Mouse (Mus musculus) heart, postnatal 0 days (tissue): Measurements from ENCODE around the gene Ccdc65. TPM values are rescaled to one million over a fixed set of nuclear protein-coding genes. Genes with fewer than 3 reads are reported as not detected.
A peak's percentile ranks its signal among the peaks of the same experiment; 100 is the strongest.

ENCODE experiments used
- ATAC-seq: fragments of 200-750 bp; cut with Nextera tagmentation; 2 replicates; pipeline ENCODE4 v1.8.0; 2017; ENCODE audit warnings: low read depth, moderate number of reproducible peaks, moderate library complexity; ENCODE audit not compliant: insufficient read depth
- DNase-seq: peaks from one replicate; pipeline ENCODE4 v3.0.0-alpha.2; 2016; ENCODE audit warnings: low spot score
- H3K27ac ChIP-seq: fragments of 300-500 bp; sonication (generic); 2 replicates; pipeline ENCODE4 v1.5.1; 2014; ENCODE audit warnings: low read depth, mild to moderate bottlenecking
- H3K27me3 ChIP-seq: fragments of 300-500 bp; sonication (generic); 2 replicates; pipeline ENCODE4 v1.6.1; 2014; ENCODE audit warnings: low read length, mixed read lengths; ENCODE audit not compliant: control insufficient read depth, insufficient read depth
- H3K36me3 ChIP-seq: fragments of 300-500 bp; sonication (generic); replicated peaks from 2 replicates; pipeline ENCODE4 v1.6.1; 2014; ENCODE audit warnings: low read length, mixed read lengths; ENCODE audit not compliant: control insufficient read depth, insufficient read depth
- H3K4me1 ChIP-seq: fragments of 300-500 bp; sonication (generic); 2 replicates; pipeline ENCODE4 v1.6.1; 2014; ENCODE audit warnings: antibody characterized with exemption; ENCODE audit not compliant: control insufficient read depth, insufficient read depth
- H3K4me2 ChIP-seq: fragments of 300-500 bp; sonication (generic); 2 replicates; pipeline ENCODE4 v1.6.1; 2014; ENCODE audit warnings: low read depth, mild to moderate bottlenecking, low read length, moderate library complexity
- H3K4me3 ChIP-seq: fragments of 300-500 bp; sonication (generic); 2 replicates; pipeline ENCODE4 v1.5.1; 2014; ENCODE audit warnings: low read depth, low read length
- H3K9ac ChIP-seq: fragments of 300-500 bp; sonication (generic); replicated peaks from 2 replicates; pipeline ENCODE4 v1.6.1; 2014; ENCODE audit warnings: low read depth, low read length, mixed read lengths
- H3K9me3 ChIP-seq: fragments of 300-500 bp; sonication (generic); replicated peaks from 2 replicates; pipeline ENCODE4 v1.6.1; 2016; ENCODE audit warnings: low read length; ENCODE audit not compliant: control insufficient read depth
- CTCF ChIP-seq: IDR thresholded peaks from 2 replicates; pipeline ENCODE4 v1.5.1; 2016; ENCODE audit warnings: antibody characterized with exemption, control low read depth, low read depth
- EP300 ChIP-seq: IDR thresholded peaks from 2 replicates; pipeline ENCODE4 v1.6.1; 2016; ENCODE audit warnings: antibody characterized with exemption, low read depth
- WGBS: fragments of 180-500 bp; shearing (Covaris S2); extraction: QIAGEN DNeasy Blood & Tissue Kit; methylation state at CpG from one replicate; pipeline ENCODE4 v1.1.7; 2014; 5-methylcytosine and 5-hydroxymethylcytosine counted together
- polyA plus RNA-seq: library from polyadenylated mRNA; unstranded; fragments of >200 nt; fragmentation: Nextera tagmentation; extraction: Ambion mirVana; gene quantifications from 2 replicates; pipeline ENCODE4 v1.2.1, GENCODE M21; 2015
- total RNA-seq: library from RNA; depleted of rRNA; stranded (reverse); fragments of >200 nt; gene quantifications from 2 replicates; pipeline ENCODE4 v1.2.3, GENCODE M21; 2014; ENCODE audit warnings: low replicate concordance

Ccdc65 gene
- total and polyA plus RNA-seq, 2 experiments from 2014 or later, result 0.25 TPM; not detected in 1

DNA sequence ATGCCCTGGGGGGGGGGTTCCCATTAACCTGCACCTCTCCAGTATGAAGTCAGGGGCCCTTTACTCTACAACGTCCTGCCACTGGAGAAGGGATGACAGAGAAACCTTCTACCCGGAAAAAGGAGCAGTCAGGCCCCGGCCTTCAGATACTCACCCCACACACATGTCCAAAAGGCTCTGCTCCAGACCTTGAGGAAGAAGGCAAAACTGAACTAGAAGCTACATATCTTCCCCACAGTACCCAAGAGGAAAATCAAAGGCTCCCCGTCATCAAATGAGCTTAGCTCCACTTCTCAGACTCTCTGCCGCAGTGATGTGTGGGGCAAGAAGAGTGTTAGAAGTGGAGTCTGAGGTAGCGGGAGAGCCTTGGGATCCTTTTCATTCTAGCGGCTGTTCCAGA is 18.7 kb downstream of the Ccdc65 start:
- H3K4me3 ChIP-seq, result 0 out of 2 replicates have a peak overlapping the region, but pooled peaks have one; percentile 61
- H3K27me3 ChIP-seq, result no peaks in the 10 kb centered on the region
- H3K9ac ChIP-seq, result no peak overlapping the region
- no peaks in the 10 kb centered on the region for H3K9me3 ChIP-seq
- no peak overlapping the region for H3K27ac ChIP-seq
- 48% methylated on average over 7 of the region's 7 CpGs for WGBS
- peaks cover 9% of the 10 kb centered on the region for H3K4me1 ChIP-seq
- no peak for ATAC-seq
- peak overlapping the region; percentile 97 for H3K4me2 ChIP-seq
- TF ChIP-seq EP300 (no peak), CTCF (no peak)
- no peaks in the 10 kb centered on the region for H3K36me3 ChIP-seq
- no peak for DNase-seq

DNA sequence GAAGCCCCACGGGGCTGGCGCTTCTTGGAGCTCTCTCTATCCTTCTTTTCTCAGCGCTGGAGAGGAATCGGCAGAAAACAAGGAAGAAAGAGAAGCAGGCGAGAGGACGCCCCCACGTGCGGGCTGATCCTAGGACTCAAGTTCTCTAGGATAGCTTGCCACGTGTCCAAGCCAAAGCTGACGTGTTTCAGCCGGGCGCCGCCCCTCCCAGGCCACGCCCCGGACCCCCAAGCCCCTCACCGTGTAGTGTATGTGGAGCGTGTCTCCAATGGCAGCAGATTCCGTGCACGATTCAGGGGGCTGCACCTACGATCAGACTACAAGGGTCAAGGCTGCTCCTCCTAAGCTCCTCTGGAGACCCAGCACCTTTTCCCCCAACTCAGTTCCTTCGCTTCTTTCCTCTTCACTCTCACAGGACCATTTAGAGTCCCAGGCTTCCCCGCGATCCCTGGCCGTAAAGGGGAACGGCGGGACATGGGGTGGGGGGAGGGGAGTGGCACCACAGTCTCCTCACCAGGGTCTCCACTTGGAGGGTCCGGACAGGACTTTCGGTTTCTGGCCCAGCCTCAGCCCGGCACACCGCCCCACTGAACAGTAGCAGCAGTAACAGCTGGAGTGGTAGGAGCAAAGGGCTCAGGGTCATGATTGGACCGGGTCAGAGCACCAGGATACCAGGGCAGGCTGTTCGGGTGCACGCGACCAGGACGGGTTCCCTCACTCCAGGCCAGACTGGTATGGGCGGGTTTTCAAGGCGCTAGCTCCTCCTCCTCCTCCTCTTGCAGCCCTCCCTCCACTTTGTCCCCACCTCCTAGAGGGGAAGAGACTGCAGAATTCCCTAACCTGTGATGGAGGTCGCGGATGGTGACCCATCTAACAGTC is 19.7 kb downstream of the Ccdc65 start, which contains the start of gene Fkbp11:
Fkbp11 (minus strand) TSS at position 756 of the 879 bp plus-strand sequence.
- no peak within 1 kb of the TSS for H3K27ac ChIP-seq
- 1% methylated on average over 39 of the region's 39 CpGs for WGBS
- no peaks in the 10 kb centered on the region for H3K36me3 ChIP-seq
- H3K9me3 ChIP-seq, result no peaks in the 10 kb centered on the region
- peaks cover 9% of the 10 kb centered on the region for H3K4me1 ChIP-seq
- DNase-seq (peak; percentile 78), ATAC-seq (peak; percentile 84)
- peak within 1 kb of the TSS; percentile 61 for H3K4me3 ChIP-seq
- peak within 1 kb of the TSS; percentile 97 for H3K4me2 ChIP-seq
- H3K27me3 ChIP-seq, result no peaks in the 10 kb centered on the region
- TF ChIP-seq EP300 (no peak), CTCF (no peak)
- peak within 1 kb of the TSS; percentile 64 for H3K9ac ChIP-seq

DNA sequence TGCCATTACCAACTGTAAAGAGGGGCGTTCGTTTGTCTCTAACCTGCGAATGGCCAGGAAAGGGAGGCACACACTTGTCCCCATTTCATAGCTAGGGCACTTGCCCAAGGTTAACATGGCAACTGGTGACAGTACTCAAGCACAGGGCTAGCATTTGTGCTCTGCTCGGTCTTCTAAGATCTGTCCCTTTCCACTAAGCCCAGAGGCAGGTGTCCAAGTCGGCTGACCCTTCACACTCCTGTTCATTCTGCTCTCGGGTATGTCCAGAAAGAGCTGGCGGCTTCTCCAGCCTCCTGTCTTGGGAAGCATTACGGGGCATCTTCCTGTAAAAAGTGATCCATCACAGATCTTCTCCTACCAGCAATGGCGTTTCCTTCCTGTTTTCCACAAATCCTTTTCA is 20.4 kb downstream of the Ccdc65 start:
- H3K9ac ChIP-seq, result no peak overlapping the region
- H3K27me3 ChIP-seq, result no peaks in the 10 kb centered on the region
- no peaks in the 10 kb centered on the region for H3K36me3 ChIP-seq
- TF ChIP-seq CTCF (no peak), EP300 (no peak)
- 35% methylated on average over 9 of the region's 9 CpGs for WGBS
- peak overlapping the region; percentile 61 for H3K4me3 ChIP-seq
- peaks cover 9% of the 10 kb centered on the region for H3K4me1 ChIP-seq
- no peak for ATAC-seq
- no peaks in the 10 kb centered on the region for H3K9me3 ChIP-seq
- DNase-seq, result no peak
- no peak overlapping the region for H3K27ac ChIP-seq
- peak overlapping the region; percentile 97 for H3K4me2 ChIP-seq

DNA sequence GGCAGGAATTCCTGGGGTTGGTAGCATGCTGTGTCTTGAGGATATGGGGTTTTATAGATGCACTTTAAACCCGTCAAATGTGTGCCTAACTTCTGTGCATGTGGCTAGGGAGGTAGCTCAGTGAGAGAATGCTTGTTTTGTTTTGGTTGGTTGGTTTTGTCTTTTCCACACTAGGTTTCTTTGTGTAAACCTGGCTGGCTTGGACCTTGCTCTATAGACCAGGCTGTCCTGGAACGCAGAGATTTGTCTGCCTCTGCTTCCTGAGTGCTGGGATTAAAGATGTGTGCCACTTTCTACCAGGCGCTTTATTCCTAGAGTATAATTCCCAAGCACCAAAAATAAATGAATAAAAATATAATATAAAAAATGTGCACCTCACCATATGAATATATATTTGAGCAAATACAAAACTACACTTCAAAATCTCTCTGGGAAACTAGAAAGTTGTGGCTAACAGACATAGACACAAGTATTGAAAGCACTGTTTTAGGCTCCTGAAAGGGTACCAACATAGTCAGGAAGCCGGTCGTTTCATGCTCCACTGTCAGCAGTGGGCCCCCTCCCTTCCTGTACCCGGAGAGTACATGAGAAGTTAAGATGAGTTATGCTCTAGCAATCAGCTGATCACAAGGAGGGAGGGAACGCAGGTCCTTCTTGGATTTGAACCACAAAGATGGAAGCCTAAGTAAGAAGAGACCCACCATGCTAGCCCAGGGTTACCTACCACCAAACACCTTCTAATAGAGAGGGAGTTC is 22.0 kb downstream of the Ccdc65 start:
- H3K9ac ChIP-seq, result no peak overlapping the region
- TF ChIP-seq EP300 (no peak), CTCF (no peak)
- H3K27ac ChIP-seq, result no peak overlapping the region
- WGBS, result 65% methylated on average over 7 of the region's 7 CpGs
- ATAC-seq (no peak), DNase-seq (no peak)
- no peaks in the 10 kb centered on the region for H3K27me3 ChIP-seq
- H3K9me3 ChIP-seq, result no peaks in the 10 kb centered on the region
- no peak overlapping the region for H3K4me2 ChIP-seq
- no peaks in the 10 kb centered on the region for H3K36me3 ChIP-seq
- peaks cover 9% of the 10 kb centered on the region for H3K4me1 ChIP-seq
- no peak overlapping the region for H3K4me3 ChIP-seq

DNA sequence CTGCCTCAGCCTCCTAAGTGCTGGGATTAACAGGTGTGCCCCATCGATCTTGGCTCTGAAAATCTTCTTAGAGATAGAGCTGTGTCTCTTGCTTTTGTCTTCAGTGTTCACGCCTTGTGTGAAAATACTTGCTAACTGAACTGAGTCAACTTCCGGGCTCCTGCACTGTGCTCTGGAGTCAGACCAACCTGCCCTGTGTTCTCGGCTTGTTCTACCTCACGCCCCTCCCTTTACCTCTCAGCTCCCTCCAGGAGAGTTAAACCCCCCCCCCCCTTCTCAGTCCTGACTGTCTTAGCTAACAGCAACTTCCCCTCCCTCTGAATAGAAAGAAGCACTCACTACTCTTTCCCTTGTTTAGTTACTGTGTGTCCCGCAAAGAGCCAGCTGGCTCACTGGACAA is 22.8 kb downstream of the Ccdc65 start:
- H3K36me3 ChIP-seq, result peaks cover 2% of the 10 kb centered on the region; the same call in 1 of the 2 replicates
- no peak overlapping the region for H3K9ac ChIP-seq
- H3K4me3 ChIP-seq, result no peak overlapping the region
- WGBS, result 65% methylated on average over 6 of the region's 6 CpGs
- ATAC-seq (no peak), DNase-seq (no peak)
- peaks cover 9% of the 10 kb centered on the region for H3K4me1 ChIP-seq
- no peak for TF ChIP-seq CTCF
- TF ChIP-seq EP300, result no peak
- no peak overlapping the region for H3K27ac ChIP-seq
- H3K27me3 ChIP-seq, result no peaks in the 10 kb centered on the region
- no peak overlapping the region for H3K4me2 ChIP-seq
- no peaks in the 10 kb centered on the region for H3K9me3 ChIP-seq
